Mouse (Mus musculus) forebrain, embryonic 12.5 days (tissue): ENCODE measurements at regions not wholly inside any gene's neighbourhood (a gene's known extent, or its start where the extent isn't known, plus 50 kb on each side); places are given as distances from the start of the nearest gene placed in this dataset. TPM values are rescaled to one million over a fixed set of nuclear protein-coding genes. Genes with fewer than 3 reads are reported as not detected.

ENCODE experiments used
- ATAC-seq: fragments of 200-750 bp; cut with Nextera tagmentation; 2 replicates; pipeline ENCODE4 v1.8.0; 2017; ENCODE audit warnings: moderate TSS enrichment; ENCODE audit not compliant: low FRiP score
- H3K27ac ChIP-seq: fragments of 300-500 bp; sonication (generic); 2 replicates; pipeline ENCODE4 v1.5.1; 2016; ENCODE audit warnings: mild to moderate bottlenecking
- H3K27me3 ChIP-seq: fragments of 300-500 bp; sonication (generic); 2 replicates; pipeline ENCODE4 v1.6.1; 2016; ENCODE audit warnings: mild to moderate bottlenecking
- H3K36me3 ChIP-seq: fragments of 300-500 bp; sonication (generic); replicated peaks from 2 replicates; pipeline ENCODE4 v1.6.1; 2016; ENCODE audit warnings: mild to moderate bottlenecking
- H3K4me1 ChIP-seq: fragments of 300-500 bp; sonication (generic); 2 replicates; pipeline ENCODE4 v1.6.1; 2016
- H3K4me2 ChIP-seq: fragments of 300-500 bp; sonication (generic); 2 replicates; pipeline ENCODE4 v1.6.1; 2016; ENCODE audit warnings: mild to moderate bottlenecking, moderate library complexity
- H3K4me3 ChIP-seq: fragments of 300-500 bp; sonication (generic); replicated peaks from 2 replicates; pipeline ENCODE4 v1.5.1; 2016; ENCODE audit warnings: mild to moderate bottlenecking
- H3K9ac ChIP-seq: fragments of 300-500 bp; sonication (generic); 2 replicates; pipeline ENCODE4 v1.6.1; 2016; ENCODE audit warnings: mild to moderate bottlenecking
- H3K9me3 ChIP-seq: fragments of 300-500 bp; sonication (generic); 2 replicates; pipeline ENCODE4 v1.6.1; 2016
- WGBS: fragments of 180-500 bp; shearing (Covaris S2); methylation state at CpG from one replicate; pipeline ENCODE4 v1.1.7; 2016; 5-methylcytosine and 5-hydroxymethylcytosine counted together
- microRNA counts: library from miRNA; unstranded; fragments of <30 nt; microRNA quantifications from one replicate; lab custom pipeline; 2017
- microRNA-seq: library from miRNA; unstranded; fragments of <30 nt; microRNA quantifications from one replicate; pipeline ENCODE4, GENCODE M21; 2017

DNA sequence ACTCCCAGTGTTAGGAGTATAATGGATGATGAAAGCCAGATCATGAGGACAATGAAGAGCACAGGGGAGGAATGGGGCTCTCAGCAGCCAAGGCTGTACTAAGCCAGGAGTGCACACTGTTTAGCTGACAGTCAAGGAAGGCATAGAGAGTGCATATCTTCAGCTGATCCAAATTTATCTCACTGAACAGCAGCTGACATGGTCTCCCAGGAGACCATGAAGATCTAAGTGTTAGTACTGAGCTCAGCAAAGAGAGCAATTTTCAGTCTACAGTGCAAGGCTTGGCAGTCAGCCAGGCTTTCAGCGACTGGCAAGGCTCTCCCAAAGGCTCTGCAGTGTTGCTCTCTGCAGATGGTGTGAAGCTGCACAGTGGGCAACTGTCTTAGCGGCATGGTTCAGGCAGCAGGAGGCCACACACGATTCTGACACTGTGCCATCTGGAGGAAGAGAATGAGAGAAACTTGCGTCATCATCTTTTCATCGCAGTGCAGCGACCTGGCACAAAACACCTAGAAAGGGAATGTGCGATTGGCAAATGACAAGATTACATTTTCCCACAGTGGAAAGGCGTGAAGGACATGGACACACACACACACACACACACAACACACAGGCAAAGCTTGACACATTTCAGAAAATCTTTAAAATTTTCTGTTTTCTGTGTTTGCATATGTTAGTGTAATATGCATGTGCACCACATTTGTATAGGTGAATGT, 66.7 kb upstream of the Zcchc13 start:
- Histone ChIP-seq H3K9me3 (no peaks in the 10 kb centered on the region), H3K9ac (no peak overlapping the region), H3K4me3 (no peak overlapping the region), H3K4me1 (peaks cover 6% of the 10 kb centered on the region; the same call in 1 of the 2 replicates), H3K36me3 (no peaks in the 10 kb centered on the region), H3K4me2 (no peak overlapping the region), H3K27me3 (no peaks in the 10 kb centered on the region), H3K27ac (peak overlapping the region; percentile 81)
- ATAC-seq: peak; percentile 96
- WGBS: 37% methylated on average over 8 of the region's 8 CpGs

DNA sequence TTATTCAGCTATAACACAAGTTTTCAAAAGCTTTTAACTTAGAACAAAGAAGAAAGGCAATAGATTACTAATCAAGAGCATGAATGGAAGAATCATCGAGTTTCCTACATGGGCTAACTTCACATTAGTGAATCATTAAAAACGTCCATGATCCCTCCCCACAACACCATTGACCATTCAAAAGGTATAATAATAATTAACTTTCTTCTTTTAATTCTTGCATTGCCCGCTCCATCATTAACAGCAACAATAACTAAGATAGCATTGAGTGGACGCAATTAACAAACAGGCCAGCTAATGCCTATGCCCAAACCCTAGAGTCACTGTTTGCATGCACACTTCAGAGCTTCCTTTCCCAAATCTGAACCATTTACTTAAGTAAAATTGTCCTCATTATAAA, 57.0 kb upstream of the Zcchc13 start:
- no peaks in the 10 kb centered on the region for H3K27me3 ChIP-seq
- 85% methylated on average over 4 of the region's 4 CpGs for WGBS

DNA sequence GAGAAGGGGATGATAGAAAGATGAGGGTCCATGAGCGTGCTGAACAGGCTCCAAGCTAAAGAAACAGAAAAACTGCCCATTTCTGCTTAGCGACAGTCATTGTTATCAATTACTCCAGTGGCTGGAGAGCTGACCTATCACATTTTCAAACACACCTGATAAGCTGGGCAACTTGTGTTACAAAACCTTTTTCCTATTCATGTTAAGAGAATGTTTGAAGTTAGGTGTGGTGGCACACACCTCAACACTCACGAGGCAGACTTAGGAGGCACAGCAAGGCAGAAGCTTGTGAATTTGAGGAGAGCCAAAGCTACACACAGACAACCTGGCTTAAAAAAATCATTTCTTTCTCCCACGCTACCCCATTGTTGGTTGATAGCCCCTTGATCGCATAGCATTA, 50.9 kb upstream of the Zcchc13 start:
- no peaks in the 10 kb centered on the region for H3K27me3 ChIP-seq
- no peaks in the 10 kb centered on the region for H3K9me3 ChIP-seq
- no peak overlapping the region for H3K4me2 ChIP-seq
- H3K36me3 ChIP-seq: no peaks in the 10 kb centered on the region
- H3K4me3 ChIP-seq: no peak overlapping the region
- H3K4me1 ChIP-seq: no peaks in the 10 kb centered on the region
- no peak overlapping the region for H3K27ac ChIP-seq
- ATAC-seq: no peak
- H3K9ac ChIP-seq: no peak overlapping the region
- WGBS: 96% methylated on average over 5 of the region's 5 CpGs

More for the DNA sequence above, 57.0 kb upstream of the Zcchc13 start:
- Histone ChIP-seq H3K4me2 (no peak overlapping the region), H3K9ac (no peak overlapping the region), H3K9me3 (no peaks in the 10 kb centered on the region), H3K36me3 (peaks cover 6% of the 10 kb centered on the region; the same call in 1 of the 2 replicates), H3K4me1 (no peaks in the 10 kb centered on the region), H3K27ac (no peak overlapping the region), H3K4me3 (no peak overlapping the region)
- ATAC-seq: no peak

MicroRNA genes in the stretch of these regions (microRNA counts, 519-probe panel; counts per million panel counts)
- 3,975 counts per million, percentile 45 among the panel's probes with 10 or more counts for microRNA mmu-miR-374 (lab: Ali Mortazavi, UCI)
- microRNA mmu-miR-421 (lab: Ali Mortazavi, UCI): 3,077 counts per million, percentile 26 among the panel's probes with 10 or more counts

Small RNA genes lying in the stretch of these regions (microRNA-seq; reads per million reads assigned to microRNA genes)
- gene Mir374b (not detected), gene Mir374c (not detected), gene Mir421 (1,067 reads per million, percentile 77 among the genes with 10 or more reads in this experiment)
